Mouse (Mus musculus) ovary, adult 2 months (tissue): ENCODE data around the gene 4933434E20Rik. TPM values are rescaled to one million over a fixed set of nuclear protein-coding genes. Genes with fewer than 3 reads are reported as not detected.

Experiments
- polyA plus RNA-seq: library from polyadenylated mRNA; depleted of rRNA; stranded (reverse); fragments of >200 nt; gene quantifications from 2 replicates; pipeline ENCODE4 v1.2.3, GENCODE M21; 2012; rRNA removed

4933434E20Rik gene
- polyA plus RNA-seq: 43.6 and 47.5 TPM in 2 replicates

GRCm38 (mm10) chr3:90051441-90052350, at the start of gene 4933434E20Rik:
Gene 4933434E20Rik (plus strand): TSS chr3:90051636.

GRCm38 (mm10) chr3:90052351-90053241, 1.2 kb downstream of the 4933434E20Rik start, which contains the start of gene Ubap2l:
Gene Ubap2l (minus strand): TSS chr3:90052628.

GRCm38 (mm10) chr3:90072294-90072693, 20.9 kb downstream of the 4933434E20Rik start, which contains the start of gene Tpm3:
Gene Tpm3 (plus strand): TSS chr3:90072649.

GRCm38 (mm10) chr3:90103938-90104337, 52.5 kb downstream of the 4933434E20Rik start, which contains the start of gene Nup210l:
Gene Nup210l (plus strand): TSS chr3:90104132.

Other genes starting within 250 kb of the 4933434E20Rik start
- gene She, start 220.3 kb upstream of the 4933434E20Rik start, polyA plus RNA-seq: 4.1 and 5.2 TPM in 2 replicates
- gene Il6ra, start 138.4 kb upstream of the 4933434E20Rik start, polyA plus RNA-seq: 7.8 and 8.2 TPM in 2 replicates
- gene Atp8b2, start 88.1 kb upstream of the 4933434E20Rik start, polyA plus RNA-seq: 91.3 and 96.6 TPM in 2 replicates
- gene Hax1, start 52.9 kb upstream of the 4933434E20Rik start, polyA plus RNA-seq: 30.6 and 31.8 TPM in 2 replicates
- gene Ubap2l, start 992 bp downstream of the 4933434E20Rik start, polyA plus RNA-seq: 91.7 and 147 TPM in 2 replicates
- 83.5 and 108 TPM in 2 replicates for gene Tpm3, start 21.0 kb downstream of the 4933434E20Rik start, polyA plus RNA-seq
- gene Nup210l, start 52.5 kb downstream of the 4933434E20Rik start, polyA plus RNA-seq: 0.35 and 0.48 TPM in 2 replicates
- gene Rps27, start 162.0 kb downstream of the 4933434E20Rik start, polyA plus RNA-seq: 1,083 and 1,538 TPM in 2 replicates
- 8.6 and 13.7 TPM in 2 replicates for gene Rab13, start 162.1 kb downstream of the 4933434E20Rik start, polyA plus RNA-seq
- gene Jtb, start 180.0 kb downstream of the 4933434E20Rik start, polyA plus RNA-seq: 97.7 and 117 TPM in 2 replicates
- gene Creb3l4, start 191.9 kb downstream of the 4933434E20Rik start, polyA plus RNA-seq: 10.1 and 10.6 TPM in 2 replicates
- 136 and 164 TPM in 2 replicates for gene Slc39a1, start 196.5 kb downstream of the 4933434E20Rik start, polyA plus RNA-seq
- gene Crtc2, start 202.5 kb downstream of the 4933434E20Rik start, polyA plus RNA-seq: 72.6 and 97.9 TPM in 2 replicates
- gene Dennd4b, start 213.5 kb downstream of the 4933434E20Rik start, polyA plus RNA-seq: 46.7 and 50.1 TPM in 2 replicates
- 23.1 and 34.5 TPM in 2 replicates for gene Gatad2b, start 241.5 kb downstream of the 4933434E20Rik start, polyA plus RNA-seq